33 mouse cellular contexts compared by ENCODE assay signal in genomic region chr16:24042216-24042615, GRCm38 (mm10). TPM values are rescaled to one million over a fixed set of nuclear protein-coding genes. Genes with fewer than 3 reads are reported as not detected.
"Had no signal": no experiment of that assay in that cellular context is flagged by ENCODE, and none has a peak within 500 bp of the region (broad histone marks: within the 10 kb centered on the region; RNA-seq: fewer than 3 reads in every experiment).

No protein-coding gene starts in this region.

- ATAC-seq: forebrain, embryonic 13.5 days; forebrain, embryonic 14.5 days; forebrain, embryonic 15.5 days; forebrain, embryonic 16.5 days; forebrain, postnatal 0 days had no signal

- DNase-seq: embryo, embryonic 11 days; forebrain, postnatal 0 days; gastrocnemius, adult 2 months; gastrocnemius, postnatal 10 days; gastrocnemius, postnatal 14 days; gastrocnemius, postnatal 25 days; gastrocnemius, postnatal 36 days; heart, adult 18-20 months; heart, adult 2 months had no signal

- H3K27ac ChIP-seq: embryonic facial prominence, embryonic 10.5 days; embryonic facial prominence, embryonic 12.5 days; embryonic facial prominence, embryonic 13.5 days; embryonic facial prominence, embryonic 15.5 days; forebrain, embryonic 10.5 days; forebrain, embryonic 12.5 days; forebrain, embryonic 13.5 days; forebrain, embryonic 15.5 days; gastrocnemius, adult 2 months; heart, adult 2 months had no signal

- H3K4me2 ChIP-seq: embryonic facial prominence, embryonic 12.5 days; embryonic facial prominence, embryonic 13.5 days; embryonic facial prominence, embryonic 15.5 days; forebrain, embryonic 12.5 days; forebrain, embryonic 13.5 days; forebrain, embryonic 15.5 days had no signal

- H3K9me3 ChIP-seq: embryonic facial prominence, embryonic 10.5 days; embryonic facial prominence, embryonic 12.5 days; embryonic facial prominence, embryonic 13.5 days; embryonic facial prominence, embryonic 15.5 days; forebrain, embryonic 10.5 days; forebrain, embryonic 12.5 days; forebrain, embryonic 13.5 days; forebrain, embryonic 15.5 days had no signal

- H3K9ac ChIP-seq: embryonic facial prominence, embryonic 12.5 days; embryonic facial prominence, embryonic 13.5 days; embryonic facial prominence, embryonic 15.5 days; forebrain, embryonic 12.5 days; forebrain, embryonic 13.5 days; forebrain, embryonic 15.5 days; forebrain, postnatal 0 days had no signal

- H3K27me3 ChIP-seq: embryonic facial prominence, embryonic 12.5 days; embryonic facial prominence, embryonic 13.5 days; embryonic facial prominence, embryonic 15.5 days; forebrain, embryonic 12.5 days; forebrain, embryonic 13.5 days; forebrain, embryonic 15.5 days had no signal

- H3K36me3 ChIP-seq: embryonic facial prominence, embryonic 10.5 days; embryonic facial prominence, embryonic 12.5 days; embryonic facial prominence, embryonic 13.5 days; embryonic facial prominence, embryonic 15.5 days; forebrain, embryonic 10.5 days; forebrain, embryonic 12.5 days; forebrain, embryonic 15.5 days had no signal

- H3K4me3 ChIP-seq: embryonic facial prominence, embryonic 10.5 days; embryonic facial prominence, embryonic 12.5 days; embryonic facial prominence, embryonic 13.5 days; embryonic facial prominence, embryonic 15.5 days; erythroblast, embryonic 14.5 days; forebrain, embryonic 10.5 days; forebrain, embryonic 12.5 days; forebrain, embryonic 13.5 days; forebrain, embryonic 15.5 days; gastrocnemius, adult 2 months; heart, adult 2 months had no signal

- H3K4me1 ChIP-seq: embryonic facial prominence, embryonic 10.5 days; embryonic facial prominence, embryonic 12.5 days; embryonic facial prominence, embryonic 13.5 days; embryonic facial prominence, embryonic 15.5 days; forebrain, embryonic 10.5 days; forebrain, embryonic 12.5 days; forebrain, embryonic 13.5 days; forebrain, embryonic 15.5 days had no signal

RNA-seq across cellular contexts. Expression of gene Gm37419, which starts 53.9 kb away (rescaled TPM):
- total RNA-seq: common myeloid progenitor, adult 5-6 weeks; forebrain, postnatal 0 days; gastrocnemius, adult 18-20 months; gastrocnemius, adult 2 months; gastrocnemius, adult 8-10 months; gastrocnemius, postnatal 10 days; gastrocnemius, postnatal 14 days; gastrocnemius, postnatal 25 days; gastrocnemius, postnatal 36 days; gastrocnemius, postnatal 4 days; granulocyte monocyte progenitor cell, adult 5-6 weeks; heart, adult 18-20 months; heart, adult 2 months; heart, adult 8-10 months had no signal
- polyA plus RNA-seq: cerebellum, adult 2 months; cortical plate, adult 2 months; embryonic facial prominence, embryonic 10.5 days; embryonic facial prominence, embryonic 11.5 days; embryonic facial prominence, embryonic 12.5 days; embryonic facial prominence, embryonic 13.5 days; embryonic facial prominence, embryonic 14.5 days; embryonic facial prominence, embryonic 15.5 days; erythroblast, embryonic 14.5 days; forebrain, embryonic 10.5 days; forebrain, embryonic 11.5 days; forebrain, embryonic 12.5 days; forebrain, embryonic 13.5 days; forebrain, embryonic 14.5 days; forebrain, embryonic 16.5 days; forebrain, postnatal 0 days; frontal cortex, adult 2 months; gonadal fat pad, adult 2 months; heart, adult 2 months had no signal
